Comparison of ENCODE assay signal across 10 mouse cellular contexts in the genomic region with DNA sequence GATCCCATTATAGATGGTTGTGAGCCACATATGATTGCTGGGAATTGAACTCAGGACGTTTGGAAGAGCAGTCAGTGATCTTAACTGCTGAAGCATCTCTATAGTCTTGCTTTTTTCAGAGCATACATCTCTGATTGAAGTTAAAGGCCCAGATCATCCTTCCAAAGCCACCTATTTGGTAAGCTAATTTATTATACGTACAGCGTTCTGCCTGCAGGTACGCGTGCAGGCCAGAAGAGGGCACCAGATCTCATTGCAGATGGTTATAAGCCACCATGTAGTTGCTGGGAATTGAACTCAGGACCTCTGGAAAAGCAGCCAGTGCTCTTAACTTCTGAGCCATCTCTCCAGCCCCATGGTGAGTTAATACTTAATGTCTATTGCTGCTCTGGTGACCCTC. TPM values are rescaled to one million over a fixed set of nuclear protein-coding genes. Genes with fewer than 3 reads are reported as not detected.
DNase-seq lines count a peak whose midpoint lies in the region; ATAC-seq and TF ChIP-seq lines count a peak whose summit lies in the region.
"Had no signal": no experiment of that assay in that cellular context is flagged by ENCODE, and none has a peak within 500 bp of the region (broad histone marks: within the 10 kb centered on the region; RNA-seq: fewer than 3 reads in every experiment).

No protein-coding gene starts in this region.

- no peak overlapping the region for H3K27ac ChIP-seq in heart, adult 2 months
- no peak overlapping the region for H3K27ac ChIP-seq in lung, embryonic 14.5 days (ENCODE audit: low read depth)
- H3K27ac ChIP-seq in liver, embryonic 16.5 days (ENCODE audit: low read length) = peak overlapping the region; percentile 97
- H3K27ac ChIP-seq in intestine, embryonic 15.5 days = no peak overlapping the region
- no peak overlapping the region for H3K27ac ChIP-seq in neural tube, embryonic 15.5 days (replicated peaks)
- H3K27ac ChIP-seq: hindbrain, embryonic 10.5 days had no signal

- no peaks in the 10 kb centered on the region for H3K79me2 ChIP-seq in heart, adult 2 months (replicated peaks; ENCODE audit: control insufficient read depth, insufficient read depth, low read length)

- no peak overlapping the region for H3K4me3 ChIP-seq in heart, adult 2 months
- H3K4me3 ChIP-seq in lung, embryonic 14.5 days (ENCODE audit: low read depth, low read length) = no peak overlapping the region
- H3K4me3 ChIP-seq in liver, embryonic 16.5 days (ENCODE audit: low read depth, low read length) = no peak overlapping the region
- H3K4me3 ChIP-seq in intestine, embryonic 15.5 days (replicated peaks) = no peak overlapping the region
- no peak overlapping the region for H3K4me3 ChIP-seq in neural tube, embryonic 15.5 days (replicated peaks)
- H3K4me3 ChIP-seq: hindbrain, embryonic 10.5 days had no signal

- no peak for DNase-seq in heart, adult 2 months
- DNase-seq in heart, adult 8-10 months (ENCODE audit: low spot score) = no peak
- no peak for DNase-seq in lung, embryonic 14.5 days
- no peak for DNase-seq in lung, postnatal 10 days
- peak; percentile 37 for DNase-seq in R1 (ENCODE audit: low read depth, low spot score)
- DNase-seq: cerebellum, adult 8-10 months had no signal

- H3K36me3 ChIP-seq in heart, adult 2 months (ENCODE audit: control insufficient read depth, insufficient read depth, low read length) = no peaks in the 10 kb centered on the region
- no peaks in the 10 kb centered on the region for H3K36me3 ChIP-seq in lung, embryonic 14.5 days (ENCODE audit: insufficient read depth)
- no peaks in the 10 kb centered on the region for H3K36me3 ChIP-seq in liver, embryonic 16.5 days (ENCODE audit: control insufficient read depth, insufficient read depth)
- no peaks in the 10 kb centered on the region for H3K36me3 ChIP-seq in intestine, embryonic 15.5 days
- H3K36me3 ChIP-seq in neural tube, embryonic 15.5 days = no peaks in the 10 kb centered on the region
- H3K36me3 ChIP-seq: hindbrain, embryonic 10.5 days had no signal

- H3K9ac ChIP-seq in heart, adult 2 months (ENCODE audit: low read depth, low read length) = no peak overlapping the region
- H3K9ac ChIP-seq in lung, embryonic 14.5 days = no peak overlapping the region
- H3K9ac ChIP-seq in liver, embryonic 16.5 days (ENCODE audit: low read depth, low read length) = no peak overlapping the region
- no peak overlapping the region for H3K9ac ChIP-seq in intestine, embryonic 15.5 days
- no peak overlapping the region for H3K9ac ChIP-seq in neural tube, embryonic 15.5 days (replicated peaks)

- peak; percentile 53 for TF ChIP-seq CTCF in heart, adult 2 months (IDR thresholded peaks at IDR 0.05)
- TF ChIP-seq CTCF in lung, embryonic 14.5 days (IDR thresholded peaks at IDR 0.05; ENCODE audit: low read depth) = peak; percentile 37

- no peak for TF ChIP-seq EP300 in heart, adult 2 months (IDR thresholded peaks at IDR 0.05; ENCODE audit: insufficient read depth, low read depth, low read length)

- no peak for ATAC-seq in lung, embryonic 14.5 days (ENCODE audit: insufficient read depth)
- ATAC-seq in liver, embryonic 16.5 days (ENCODE audit: low read depth) = no peak
- ATAC-seq in intestine, embryonic 15.5 days = no peak
- ATAC-seq in neural tube, embryonic 15.5 days (ENCODE audit: low FRiP score) = no peak

- 81% methylated on average over 5 of the region's 5 CpGs for WGBS in heart, adult 2 months
- 81% methylated on average over 5 of the region's 5 CpGs for WGBS in lung, embryonic 14.5 days
- 74% methylated on average over 5 of the region's 5 CpGs for WGBS in liver, embryonic 16.5 days (ENCODE audit: insufficient replicate concordance)
- 80% methylated on average over 5 of the region's 5 CpGs for WGBS in intestine, embryonic 15.5 days
- WGBS in neural tube, embryonic 15.5 days = 87% methylated on average over 5 of the region's 5 CpGs

- H3K9me3 ChIP-seq in lung, embryonic 14.5 days (ENCODE audit: low read depth, low read length) = no peaks in the 10 kb centered on the region
- peaks cover 3% of the 10 kb centered on the region for H3K9me3 ChIP-seq in liver, embryonic 16.5 days (replicated peaks; ENCODE audit: control insufficient read depth, low read length)
- H3K9me3 ChIP-seq in intestine, embryonic 15.5 days = no peaks in the 10 kb centered on the region
- no peaks in the 10 kb centered on the region for H3K9me3 ChIP-seq in neural tube, embryonic 15.5 days (replicated peaks)

- intact Hi-C loops in heart, adult 2 months (cut with DNase I) = no loop called here

- no peaks in the 10 kb centered on the region for H3K27me3 ChIP-seq in heart, adult 2 months (ENCODE audit: control insufficient read depth, insufficient read depth, low read length)
- no peaks in the 10 kb centered on the region for H3K27me3 ChIP-seq in lung, embryonic 14.5 days (ENCODE audit: insufficient read depth, low read length)
- no peaks in the 10 kb centered on the region for H3K27me3 ChIP-seq in liver, embryonic 16.5 days (ENCODE audit: control insufficient read depth, insufficient read depth, low read depth, low read length)
- H3K27me3 ChIP-seq in intestine, embryonic 15.5 days (replicated peaks) = no peaks in the 10 kb centered on the region
- H3K27me3 ChIP-seq in neural tube, embryonic 15.5 days (replicated peaks) = 0 out of 2 replicates have a peak, but pooled peaks cover 3% of the 10 kb centered on the region

- peaks cover 3% of the 10 kb centered on the region for H3K4me1 ChIP-seq in heart, adult 2 months (ENCODE audit: control insufficient read depth, insufficient read depth, low read length)
- no peaks in the 10 kb centered on the region for H3K4me1 ChIP-seq in lung, embryonic 14.5 days (ENCODE audit: insufficient read depth)
- H3K4me1 ChIP-seq in liver, embryonic 16.5 days (ENCODE audit: control insufficient read depth, low read depth, low read length) = peaks cover 38% of the 10 kb centered on the region
- H3K4me1 ChIP-seq in intestine, embryonic 15.5 days (replicated peaks) = peaks cover 7% of the 10 kb centered on the region; the same call in 1 of the 2 replicates
- H3K4me1 ChIP-seq in neural tube, embryonic 15.5 days = peaks cover 24% of the 10 kb centered on the region

- no peak overlapping the region for H3K4me2 ChIP-seq in lung, embryonic 14.5 days
- no peak overlapping the region for H3K4me2 ChIP-seq in liver, embryonic 16.5 days (ENCODE audit: low read depth, low read length)
- H3K4me2 ChIP-seq in intestine, embryonic 15.5 days (replicated peaks) = no peak overlapping the region
- H3K4me2 ChIP-seq in neural tube, embryonic 15.5 days = no peak overlapping the region

- no peak for TF ChIP-seq POLR2A in heart, adult 2 months (IDR thresholded peaks at IDR 0.05; ENCODE audit: insufficient read depth, low read depth, low read length)

RNA-seq across cellular contexts. Expression of a gene that starts 56.7 kb away (rescaled TPM):
- total RNA-seq in heart, adult 2 months (2021) = 1 to 10 TPM; 1.3 to 1.6 TPM
- polyA plus RNA-seq in heart, adult 2 months (2012; rRNA removed) = 0.92 and 0.94 TPM in 2 replicates
- 1 to 10 TPM; 1.3 to 3.0 (median 2.2) TPM for total RNA-seq in heart, adult 8-10 months (2022)
- polyA plus RNA-seq in lung, embryonic 14.5 days (2014; fragmentation: Nextera tagmentation; extraction: Ambion mirVana) = 0.38 and 0.55 TPM in 2 replicates
- polyA plus RNA-seq in liver, embryonic 16.5 days (2015; fragmentation: Nextera tagmentation; extraction: Ambion mirVana) = 0.14 and 0.28 TPM in 2 replicates
- polyA plus RNA-seq in intestine, embryonic 15.5 days (2015; fragmentation: Nextera tagmentation; extraction: Ambion mirVana) = 0.29 and 0.33 TPM in 2 replicates
- 0.54 and 0.67 TPM in 2 replicates for polyA plus RNA-seq in neural tube, embryonic 15.5 days (2015; fragmentation: Nextera tagmentation; extraction: Ambion mirVana)

RNA-seq across cellular contexts. Expression of a gene that starts 57.0 kb away (rescaled TPM):
- 10 to 100 TPM in 1 of 2 experiments, 1 to 10 TPM in 1; 7.9 to 10.3 TPM for total RNA-seq in heart, adult 2 months (2021)
- 4.8 and 7.7 TPM in 2 replicates for polyA plus RNA-seq in heart, adult 2 months (2012; rRNA removed)
- total RNA-seq in heart, adult 8-10 months (2022) = 1 to 10 TPM; 5.4 to 9.0 (median 7.5) TPM
- 76.5 and 77.5 TPM in 2 replicates for polyA plus RNA-seq in lung, embryonic 14.5 days (2014; fragmentation: Nextera tagmentation; extraction: Ambion mirVana)
- 12.3 and 13.3 TPM in 2 replicates for polyA plus RNA-seq in liver, embryonic 16.5 days (2015; fragmentation: Nextera tagmentation; extraction: Ambion mirVana)
- polyA plus RNA-seq in intestine, embryonic 15.5 days (2015; fragmentation: Nextera tagmentation; extraction: Ambion mirVana) = 52.7 and 56.6 TPM in 2 replicates
- polyA plus RNA-seq in neural tube, embryonic 15.5 days (2015; fragmentation: Nextera tagmentation; extraction: Ambion mirVana) = 36.9 and 42.0 TPM in 2 replicates
